ENCODE assay signal across 27 mouse cellular contexts in the genomic region with DNA sequence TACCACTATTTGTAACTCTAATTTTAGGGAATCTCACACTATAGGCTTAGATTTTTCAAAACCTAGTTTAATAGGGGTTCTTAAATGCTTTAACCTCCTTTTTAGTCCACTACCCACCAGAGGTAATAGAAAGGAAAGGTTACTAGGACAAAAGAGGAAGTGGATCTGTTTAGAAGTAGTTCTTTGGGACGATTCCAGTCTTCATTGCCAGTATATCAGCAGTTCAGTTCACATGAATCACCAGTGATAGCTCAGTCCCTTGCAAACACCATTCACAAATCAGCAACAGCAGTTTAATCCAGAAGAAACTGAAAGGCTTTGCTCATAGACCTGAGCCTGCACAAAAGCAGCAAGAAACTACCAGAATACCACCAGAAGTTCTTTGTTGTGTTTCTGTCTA. TPM values are rescaled to one million over a fixed set of nuclear protein-coding genes. Genes with fewer than 3 reads are reported as not detected.
DNase-seq lines count a peak whose midpoint lies in the region; ATAC-seq and TF ChIP-seq lines count a peak whose summit lies in the region.
"Had no signal": no experiment of that assay in that cellular context is flagged by ENCODE, and none has a peak within 500 bp of the region (broad histone marks: within the 10 kb centered on the region; RNA-seq: fewer than 3 reads in every experiment).

No protein-coding gene starts in this region.

- no peaks in the 10 kb centered on the region for H3K27me3 ChIP-seq in liver, adult 2 months (ENCODE audit: control insufficient read depth, insufficient read depth, low read length)
- no peaks in the 10 kb centered on the region for H3K27me3 ChIP-seq in liver, embryonic 11.5 days (replicated peaks; ENCODE audit: control insufficient read depth, insufficient read depth, low read length)
- H3K27me3 ChIP-seq in MEL (ENCODE audit: control insufficient read depth in 1 of 2, insufficient read depth in 2 of 2, low read length in 2 of 2): no peaks in the 10 kb centered on the region
- H3K27me3 ChIP-seq in neural tube, embryonic 15.5 days (replicated peaks): no peaks in the 10 kb centered on the region
- H3K27me3 ChIP-seq: CH12.LX, Patski had no signal

- no peak for TF ChIP-seq RAD21 in MEL (IDR thresholded peaks at IDR 0.05; ENCODE audit: low read depth, low read length)

- no peak for ATAC-seq in liver, embryonic 11.5 days (replicated peaks; ENCODE audit: low FRiP score)
- ATAC-seq in neural tube, embryonic 15.5 days (ENCODE audit: low FRiP score): no peak
- ATAC-seq: activated CD4-positive, CD25-positive, alpha-beta regulatory T cell, adult 4 months; CD4-positive, CD25-positive, alpha-beta regulatory T cell, adult 4 months; Patski had no signal

- no peak for TF ChIP-seq POLR2A in liver, adult 2 months (IDR thresholded peaks at IDR 0.05; ENCODE audit: extremely low read depth, insufficient read depth, low read length)
- TF ChIP-seq POLR2A in MEL (IDR thresholded peaks at IDR 0.05; ENCODE audit: control insufficient read depth in 1 of 2, insufficient read depth in 1 of 2, low read depth in 1 of 2, low read length in 2 of 2, poor library complexity in 1 of 2): no peak

- TF ChIP-seq CTCF in liver, adult 2 months (IDR thresholded peaks at IDR 0.05; ENCODE audit: low read depth, low read length): no peak
- TF ChIP-seq CTCF in MEL (IDR thresholded peaks at IDR 0.05 in 2 of 3, conservative IDR thresholded peaks at IDR 0.05 in 1 of 3; ENCODE audit: control insufficient read depth in 1 of 3, insufficient read depth in 1 of 3, low read depth in 2 of 3, low read length in 3 of 3, poor library complexity in 1 of 3, severe bottlenecking in 1 of 3): no peak

- H3K9me3 ChIP-seq in liver, embryonic 11.5 days (ENCODE audit: control insufficient read depth, low read length): no peaks in the 10 kb centered on the region
- H3K9me3 ChIP-seq in MEL (replicated peaks; ENCODE audit: insufficient read depth, low read length): peaks cover 1% of the 10 kb centered on the region
- 0 out of 2 replicates have a peak, but pooled peaks cover 2% of the 10 kb centered on the region for H3K9me3 ChIP-seq in neural tube, embryonic 15.5 days (replicated peaks)

- peaks cover 4% of the 10 kb centered on the region; the same call in 1 of the 2 replicates for H3K36me3 ChIP-seq in liver, adult 2 months (ENCODE audit: control insufficient read depth, insufficient read depth, low read length)
- H3K36me3 ChIP-seq in liver, embryonic 11.5 days (ENCODE audit: control insufficient read depth, insufficient read depth, low read length): no peaks in the 10 kb centered on the region
- H3K36me3 ChIP-seq in MEL (ENCODE audit: control insufficient read depth in 1 of 2, insufficient read depth in 2 of 2, low read length in 2 of 2): no peaks in the 10 kb centered on the region
- peaks cover 3% of the 10 kb centered on the region; the same call in 1 of the 2 replicates for H3K36me3 ChIP-seq in neural tube, embryonic 15.5 days

- H3K4me2 ChIP-seq in liver, embryonic 11.5 days: no peak overlapping the region
- H3K4me2 ChIP-seq in neural tube, embryonic 15.5 days: no peak overlapping the region

- 21% methylated on average over 1 of the region's 1 CpGs for WGBS in liver, adult 2 months
- 46% methylated on average over 1 of the region's 1 CpGs for WGBS in liver, embryonic 11.5 days
- WGBS in neural tube, embryonic 15.5 days: 94% methylated on average over 1 of the region's 1 CpGs

- no peak overlapping the region for H3K9ac ChIP-seq in liver, adult 2 months (ENCODE audit: low read depth, low read length)
- no peak overlapping the region for H3K9ac ChIP-seq in liver, embryonic 11.5 days (ENCODE audit: low read depth, low read length)
- no peak overlapping the region for H3K9ac ChIP-seq in MEL (ENCODE audit: control insufficient read depth, low read depth, low read length, poor library complexity, severe bottlenecking)
- no peak overlapping the region for H3K9ac ChIP-seq in neural tube, embryonic 15.5 days (replicated peaks)

- H3K4me3 ChIP-seq in liver, adult 2 months (ENCODE audit: insufficient read depth, low read depth, low read length): no peak overlapping the region
- H3K4me3 ChIP-seq in liver, embryonic 11.5 days (ENCODE audit: low read depth, low read length): no peak overlapping the region
- H3K4me3 ChIP-seq in MEL (ENCODE audit: control insufficient read depth in 1 of 2, insufficient read depth in 1 of 2, low read depth in 2 of 2, low read length in 2 of 2): no peak overlapping the region
- H3K4me3 ChIP-seq in neural tube, embryonic 15.5 days (replicated peaks): no peak overlapping the region

- no peak overlapping the region for H3K27ac ChIP-seq in liver, adult 2 months (replicated peaks; ENCODE audit: insufficient read depth, low read depth, low read length)
- no peak overlapping the region for H3K27ac ChIP-seq in liver, embryonic 11.5 days (ENCODE audit: low read depth, low read length)
- no peak overlapping the region for H3K27ac ChIP-seq in MEL (ENCODE audit: control insufficient read depth, low read depth, low read length)
- H3K27ac ChIP-seq in neural tube, embryonic 15.5 days (replicated peaks): no peak overlapping the region

- H3K79me2 ChIP-seq in liver, adult 2 months (ENCODE audit: control insufficient read depth, insufficient read depth, low read length): peaks cover 29% of the 10 kb centered on the region
- H3K79me2 ChIP-seq in MEL (ENCODE audit: control insufficient read depth, insufficient read depth, low read length, poor library complexity): no peaks in the 10 kb centered on the region

- no peaks in the 10 kb centered on the region; the same call in 1 of the 2 replicates for H3K4me1 ChIP-seq in liver, adult 2 months (ENCODE audit: control insufficient read depth, insufficient read depth, low read length)
- no peaks in the 10 kb centered on the region for H3K4me1 ChIP-seq in liver, embryonic 11.5 days (replicated peaks; ENCODE audit: control insufficient read depth, insufficient read depth, low read length)
- peaks cover 0 to 3% of the 10 kb centered on the region in 2 experiments; a peak in 2 of 4 replicates for H3K4me1 ChIP-seq in MEL (ENCODE audit: control insufficient read depth in 1 of 2, insufficient read depth in 2 of 2, low read length in 2 of 2)
- no peaks in the 10 kb centered on the region for H3K4me1 ChIP-seq in neural tube, embryonic 15.5 days

- peak; percentile 5 to 73; a peak in 3 of 4 replicates for TF ChIP-seq EP300 in MEL (IDR thresholded peaks at IDR 0.05; ENCODE audit: low read depth in 1 of 2, low read length in 2 of 2)

- DNase-seq in liver, adult 2 months (ENCODE audit: extremely low read depth, low read depth, low spot score): peak; percentile 73
- no peak for DNase-seq in liver, embryonic 11.5 days (ENCODE audit: low spot score)
- DNase-seq in MEL (ENCODE audit: low read depth, low spot score): peak; percentile 79
- peak; percentile 45 for DNase-seq in MEL-GATA-1-ER (ENCODE audit: extremely low read depth, low read depth)
- DNase-seq in kidney, postnatal 25 days: no peak
- DNase-seq: adrenal gland, adult 2 months; adrenal gland, adult 8-10 months; adrenal gland, postnatal 14 days; adrenal gland, postnatal 25 days; B cell, adult 2 months; cerebellum, adult 11 months; cerebellum, adult 11-12 months; cerebellum, adult 18-20 months; cerebellum, adult 2 months; cerebellum, adult 8-10 months had no signal

TF ChIP-seq in MEL, 35 proteins besides CTCF, POLR2A, EP300 and RAD21:
- 0 out of 2 replicates have a peak, but pooled peaks have one; percentile 8 for TF ChIP-seq GATA1 (IDR thresholded peaks at IDR 0.05; ENCODE audit: low read depth, low read length)
- TF ChIP-seq ETS1 (IDR thresholded peaks at IDR 0.05; ENCODE audit: low read depth, low read length): 0 out of 2 replicates have a peak, but pooled peaks have one; percentile 29
- TF ChIP-seq MYC (IDR thresholded peaks at IDR 0.05; ENCODE audit: low read depth, low read length): no peak
- no peak for TF ChIP-seq USF1 (IDR thresholded peaks at IDR 0.05; ENCODE audit: low read depth, low read length)
- TF ChIP-seq TCF12 (IDR thresholded peaks at IDR 0.05; ENCODE audit: low read depth, low read length): peak; percentile 32; the same call in 1 of the 2 replicates
- TF ChIP-seq POLR2AphosphoS2 (IDR thresholded peaks at IDR 0.05; ENCODE audit: low read length): no peak
- TF ChIP-seq CHD2 (IDR thresholded peaks at IDR 0.05; ENCODE audit: low read length): no peak

RNA-seq across cellular contexts. Expression of a gene that starts 14.8 kb away (rescaled TPM):
- 46.7 and 54.1 TPM in 2 replicates for total RNA-seq in liver, adult 2 months (2014; rRNA removed)
- polyA plus RNA-seq in liver, adult 2 months (2012; rRNA removed): 26.3 and 28.8 TPM in 2 replicates
- polyA plus RNA-seq in liver, embryonic 11.5 days (2014; fragmentation: Nextera tagmentation; extraction: Ambion mirVana): 18.1 and 20.3 TPM in 2 replicates
- total RNA-seq in MEL (2012; rRNA removed): 22.7 and 24.9 TPM in 2 replicates
- 10 to 100 TPM in 1 of 2 experiments, not detected in 1; 21.2 TPM for polyA plus RNA-seq in MEL (2012; ENCODE audit: insufficient read depth in 1 of 2, insufficient read length in 2 of 2, low read depth in 1 of 2, low replicate concordance in 2 of 2, missing spikeins in 1 of 2)
- polyA plus RNA-seq in neural tube, embryonic 15.5 days (2015; fragmentation: Nextera tagmentation; extraction: Ambion mirVana): 27.5 and 28.1 TPM in 2 replicates

RNA-seq across cellular contexts. Expression of a gene that starts 58.5 kb away (rescaled TPM):
- not detected in 2 replicates for total RNA-seq in liver, adult 2 months (2014; rRNA removed)
- polyA plus RNA-seq in liver, adult 2 months (2012; rRNA removed): not detected in 2 replicates
- polyA plus RNA-seq in liver, embryonic 11.5 days (2014; fragmentation: Nextera tagmentation; extraction: Ambion mirVana): not detected in 2 replicates
- total RNA-seq in MEL (2012; rRNA removed): not detected in 2 replicates
- not detected for polyA plus RNA-seq in MEL (2012; ENCODE audit: insufficient read depth in 1 of 2, insufficient read length in 2 of 2, low read depth in 1 of 2, low replicate concordance in 2 of 2, missing spikeins in 1 of 2)
- polyA plus RNA-seq in neural tube, embryonic 15.5 days (2015; fragmentation: Nextera tagmentation; extraction: Ambion mirVana): 0.23 and 0.27 TPM in 2 replicates
- total RNA-seq: adrenal gland, adult 18-20 months; adrenal gland, adult 2 months; adrenal gland, adult 8-10 months; adrenal gland, postnatal 10 days; adrenal gland, postnatal 14 days; adrenal gland, postnatal 25 days; adrenal gland, postnatal 36 days; adrenal gland, postnatal 4 days; CH12.LX; ES-E14 had no signal
- polyA plus RNA-seq: activated CD4-positive, CD25-positive, alpha-beta regulatory T cell, adult 4 months; adrenal gland, adult 2 months; C2C12; CD4-positive, CD25-positive, alpha-beta regulatory T cell, adult 4 months; G1E; Patski had no signal

Comparison
In these comparisons a context has a peak if more than half of its experiments do, and no peak if none do; other contexts are left out.
1. DNase-seq: peak in liver, adult 2 months (single experiment), MEL (single experiment) and MEL-GATA-1-ER (single experiment); none in liver, embryonic 11.5 days (single experiment) and kidney, postnatal 25 days (0 of 2).